Mouse (Mus musculus): ENCODE measurements around the gene Irf3. TPM values are rescaled to one million over a fixed set of nuclear protein-coding genes. Genes with fewer than 3 reads are reported as not detected.

Irf3 gene
- polyA plus RNA-seq, 1 experiment from 2014 or later, result 52.7 TPM

- peaks cover 100% of the 10 kb centered on the region for H3K36me3 ChIP-seq (ENCODE audit: control insufficient read depth, insufficient read depth, low read length)
- WGBS, result 92% methylated on average over 22 of the region's 22 CpGs
- no peaks in the 10 kb centered on the region for H3K4me1 ChIP-seq (ENCODE audit: control insufficient read depth, insufficient read depth, low read length)
- no peak overlapping the region for H3K4me2 ChIP-seq (ENCODE audit: low read length)
- no peaks in the 10 kb centered on the region for H3K9me3 ChIP-seq (replicated peaks; ENCODE audit: control insufficient read depth, low read length)
- ATAC-seq (no peak), DNase-seq (ENCODE audit: low spot score) (no peak)
- no peaks in the 10 kb centered on the region for H3K27me3 ChIP-seq (replicated peaks; ENCODE audit: control insufficient read depth, insufficient read depth, low read length)
- no peak overlapping the region for H3K4me3 ChIP-seq (ENCODE audit: low read depth, low read length)
- no peak overlapping the region for H3K27ac ChIP-seq (ENCODE audit: low read depth, low read length)
- no peak overlapping the region for H3K9ac ChIP-seq (ENCODE audit: low read length)
Measured at GRCm38 (mm10) chr7:45045741-45046140, 48.3 kb downstream of the Irf3 start.

- H3K4me3 ChIP-seq (ENCODE audit: low read depth, low read length), result no peak overlapping the region
- H3K27me3 ChIP-seq (replicated peaks; ENCODE audit: control insufficient read depth, insufficient read depth, low read length), result no peaks in the 10 kb centered on the region
- WGBS, result 97% methylated on average over 26 of the region's 26 CpGs
- DNase-seq (ENCODE audit: low spot score) (no peak), ATAC-seq (no peak)
- H3K4me1 ChIP-seq (ENCODE audit: control insufficient read depth, insufficient read depth, low read length), result peaks cover 8% of the 10 kb centered on the region
- H3K27ac ChIP-seq (ENCODE audit: low read depth, low read length), result no peak overlapping the region
- no peak overlapping the region for H3K9ac ChIP-seq (ENCODE audit: low read length)
- H3K9me3 ChIP-seq (replicated peaks; ENCODE audit: control insufficient read depth, low read length), result no peaks in the 10 kb centered on the region
- H3K36me3 ChIP-seq (ENCODE audit: control insufficient read depth, insufficient read depth, low read length), result peaks cover 88% of the 10 kb centered on the region
- H3K4me2 ChIP-seq (ENCODE audit: low read length), result no peak overlapping the region
Measured at GRCm38 (mm10) chr7:45046853-45047350, 49.5 kb downstream of the Irf3 start.

GRCm38 (mm10) chr7:45047491-45047890, 50.0 kb downstream of the Irf3 start:
- no peak overlapping the region for H3K9ac ChIP-seq (ENCODE audit: low read length)
- H3K4me1 ChIP-seq (ENCODE audit: control insufficient read depth, insufficient read depth, low read length), result peaks cover 8% of the 10 kb centered on the region
- no peaks in the 10 kb centered on the region for H3K9me3 ChIP-seq (replicated peaks; ENCODE audit: control insufficient read depth, low read length)
- no peak overlapping the region for H3K27ac ChIP-seq (ENCODE audit: low read depth, low read length)
- peaks cover 82% of the 10 kb centered on the region for H3K36me3 ChIP-seq (ENCODE audit: control insufficient read depth, insufficient read depth, low read length)
- WGBS, result 96% methylated on average over 14 of the region's 14 CpGs
- DNase-seq (ENCODE audit: low spot score), result no peak
- no peak overlapping the region for H3K4me3 ChIP-seq (ENCODE audit: low read depth, low read length)
- ATAC-seq, result no peak
- H3K27me3 ChIP-seq (replicated peaks; ENCODE audit: control insufficient read depth, insufficient read depth, low read length), result no peaks in the 10 kb centered on the region
- H3K4me2 ChIP-seq (ENCODE audit: low read length), result no peak overlapping the region

GRCm38 (mm10) chr7:45048001-45048890, 50.8 kb downstream of the Irf3 start:
- Histone ChIP-seq H3K27ac (ENCODE audit: low read depth, low read length) (no peak overlapping the region), H3K9ac (ENCODE audit: low read length) (no peak overlapping the region), H3K4me2 (ENCODE audit: low read length) (no peak overlapping the region), H3K9me3 (replicated peaks; ENCODE audit: control insufficient read depth, low read length) (no peaks in the 10 kb centered on the region), H3K4me3 (ENCODE audit: low read depth, low read length) (no peak overlapping the region), H3K4me1 (ENCODE audit: control insufficient read depth, insufficient read depth, low read length) (peaks cover 8% of the 10 kb centered on the region), H3K27me3 (replicated peaks; ENCODE audit: control insufficient read depth, insufficient read depth, low read length) (no peaks in the 10 kb centered on the region), H3K36me3 (ENCODE audit: control insufficient read depth, insufficient read depth, low read length) (peaks cover 75% of the 10 kb centered on the region)
- ATAC-seq (no peak), DNase-seq (ENCODE audit: low spot score) (no peak)
- WGBS, result 92% methylated on average over 35 of the region's 38 CpGs

GRCm38 (mm10) chr7:45048923-45049657, 51.6 kb downstream of the Irf3 start:
- no peak overlapping the region for H3K27ac ChIP-seq (ENCODE audit: low read depth, low read length)
- 93% methylated on average over 23 of the region's 23 CpGs for WGBS
- H3K27me3 ChIP-seq (replicated peaks; ENCODE audit: control insufficient read depth, insufficient read depth, low read length), result no peaks in the 10 kb centered on the region
- no peak for ATAC-seq
- peaks cover 8% of the 10 kb centered on the region for H3K4me1 ChIP-seq (ENCODE audit: control insufficient read depth, insufficient read depth, low read length)
- no peaks in the 10 kb centered on the region for H3K9me3 ChIP-seq (replicated peaks; ENCODE audit: control insufficient read depth, low read length)
- H3K4me3 ChIP-seq (ENCODE audit: low read depth, low read length), result no peak overlapping the region
- no peak overlapping the region for H3K4me2 ChIP-seq (ENCODE audit: low read length)
- no peak overlapping the region for H3K9ac ChIP-seq (ENCODE audit: low read length)
- H3K36me3 ChIP-seq (ENCODE audit: control insufficient read depth, insufficient read depth, low read length), result peaks cover 66% of the 10 kb centered on the region
- DNase-seq (ENCODE audit: low spot score), result no peak

- no peaks in the 10 kb centered on the region for H3K27me3 ChIP-seq (replicated peaks; ENCODE audit: control insufficient read depth, insufficient read depth, low read length)
- peak overlapping the region; percentile 99 for H3K27ac ChIP-seq (ENCODE audit: low read depth, low read length)
- peak overlapping the region; percentile 90 for H3K4me2 ChIP-seq (ENCODE audit: low read length)
- peaks cover 47% of the 10 kb centered on the region for H3K36me3 ChIP-seq (ENCODE audit: control insufficient read depth, insufficient read depth, low read length)
- DNase-seq (ENCODE audit: low spot score), result peak; percentile 97
- peaks cover 8% of the 10 kb centered on the region for H3K4me1 ChIP-seq (ENCODE audit: control insufficient read depth, insufficient read depth, low read length)
- ATAC-seq, result peak; percentile 58
- peak overlapping the region; percentile 78 for H3K4me3 ChIP-seq (ENCODE audit: low read depth, low read length)
- H3K9me3 ChIP-seq (replicated peaks; ENCODE audit: control insufficient read depth, low read length), result no peaks in the 10 kb centered on the region
- WGBS, result under 1% methylated on average over 16 of the region's 16 CpGs
- H3K9ac ChIP-seq (ENCODE audit: low read length), result peak overlapping the region; percentile 76
Measured at GRCm38 (mm10) chr7:45050945-45051600, 53.6 kb downstream of the Irf3 start.

- no peaks in the 10 kb centered on the region for H3K27me3 ChIP-seq (replicated peaks; ENCODE audit: control insufficient read depth, insufficient read depth, low read length)
- ATAC-seq, result no peak
- no peaks in the 10 kb centered on the region for H3K9me3 ChIP-seq (replicated peaks; ENCODE audit: control insufficient read depth, low read length)
- H3K9ac ChIP-seq (ENCODE audit: low read length), result peak overlapping the region; percentile 76
- 1% methylated on average over 13 of the region's 13 CpGs for WGBS
- H3K27ac ChIP-seq (ENCODE audit: low read depth, low read length), result peak overlapping the region; percentile 99
- no peak for DNase-seq (ENCODE audit: low spot score)
- peak overlapping the region; percentile 78 for H3K4me3 ChIP-seq (ENCODE audit: low read depth, low read length)
- H3K36me3 ChIP-seq (ENCODE audit: control insufficient read depth, insufficient read depth, low read length), result peaks cover 41% of the 10 kb centered on the region
- H3K4me1 ChIP-seq (ENCODE audit: control insufficient read depth, insufficient read depth, low read length), result peaks cover 8% of the 10 kb centered on the region
- H3K4me2 ChIP-seq (ENCODE audit: low read length), result peak overlapping the region; percentile 90
Measured at GRCm38 (mm10) chr7:45051601-45051974, 54.1 kb downstream of the Irf3 start.
